ENCODE assay signal across 17 mouse cellular contexts in genomic region chr13:90725053-90725827, GRCm38 (mm10).
DNase-seq lines count a peak whose midpoint lies in the region; ATAC-seq and TF ChIP-seq lines count a peak whose summit lies in the region.
"Had no signal": no experiment of that assay in that cellular context is flagged by ENCODE, and none has a peak within 500 bp of the region (broad histone marks: within the 10 kb centered on the region; RNA-seq: fewer than 3 reads in every experiment).

No protein-coding gene starts in this region.

- no peaks in the 10 kb centered on the region for H3K79me2 ChIP-seq in heart, adult 2 months (replicated peaks; ENCODE audit: control insufficient read depth, insufficient read depth, low read length)

- no peaks in the 10 kb centered on the region for H3K9me3 ChIP-seq in forebrain, embryonic 13.5 days (replicated peaks)
- no peaks in the 10 kb centered on the region for H3K9me3 ChIP-seq in forebrain, embryonic 12.5 days
- H3K9me3 ChIP-seq in heart, embryonic 11.5 days (replicated peaks; ENCODE audit: control insufficient read depth, low read length), result no peaks in the 10 kb centered on the region
- no peaks in the 10 kb centered on the region for H3K9me3 ChIP-seq in lung, postnatal 0 days (ENCODE audit: low read length)
- H3K9me3 ChIP-seq: hindbrain, embryonic 10.5 days; liver, embryonic 12.5 days; midbrain, embryonic 12.5 days; stomach, embryonic 15.5 days had no signal

- no peak overlapping the region for H3K4me3 ChIP-seq in forebrain, embryonic 13.5 days
- no peak overlapping the region for H3K4me3 ChIP-seq in forebrain, embryonic 12.5 days (replicated peaks)
- H3K4me3 ChIP-seq in heart, adult 2 months, result no peak overlapping the region
- H3K4me3 ChIP-seq in heart, embryonic 11.5 days (ENCODE audit: low read depth, low read length), result no peak overlapping the region
- no peak overlapping the region for H3K4me3 ChIP-seq in lung, postnatal 0 days (ENCODE audit: low read depth, low read length)
- H3K4me3 ChIP-seq: hindbrain, embryonic 10.5 days; liver, embryonic 12.5 days; midbrain, embryonic 12.5 days; stomach, embryonic 15.5 days had no signal

- no peak overlapping the region for H3K27ac ChIP-seq in forebrain, embryonic 13.5 days
- H3K27ac ChIP-seq in forebrain, embryonic 12.5 days, result no peak overlapping the region
- H3K27ac ChIP-seq in heart, adult 2 months, result no peak overlapping the region
- no peak overlapping the region for H3K27ac ChIP-seq in heart, embryonic 11.5 days (ENCODE audit: low read depth, low read length)
- no peak overlapping the region for H3K27ac ChIP-seq in lung, postnatal 0 days (ENCODE audit: low read length)
- H3K27ac ChIP-seq: hindbrain, embryonic 10.5 days; hindbrain, postnatal 0 days; liver, embryonic 12.5 days; midbrain, embryonic 12.5 days; stomach, embryonic 15.5 days had no signal

- no peak for TF ChIP-seq CTCF in heart, adult 2 months (IDR thresholded peaks at IDR 0.05)
- TF ChIP-seq CTCF in lung, postnatal 0 days (IDR thresholded peaks at IDR 0.05), result no peak

- no peak overlapping the region for H3K9ac ChIP-seq in forebrain, embryonic 13.5 days
- no peak overlapping the region for H3K9ac ChIP-seq in forebrain, embryonic 12.5 days
- H3K9ac ChIP-seq in heart, adult 2 months (ENCODE audit: low read depth, low read length), result no peak overlapping the region
- no peak overlapping the region for H3K9ac ChIP-seq in heart, embryonic 11.5 days (ENCODE audit: low read depth, low read length)
- no peak overlapping the region for H3K9ac ChIP-seq in lung, postnatal 0 days (replicated peaks; ENCODE audit: low read depth)
- H3K9ac ChIP-seq: liver, embryonic 12.5 days; midbrain, embryonic 12.5 days; stomach, embryonic 15.5 days had no signal

- TF ChIP-seq POLR2A in heart, adult 2 months (IDR thresholded peaks at IDR 0.05; ENCODE audit: insufficient read depth, low read depth, low read length), result no peak

- peak; percentile 2 to 15 for DNase-seq in heart, adult 2 months
- peak; percentile 17 for DNase-seq in lung, postnatal 0 days (ENCODE audit: low spot score)
- no peak for DNase-seq in lung, postnatal 14 days
- DNase-seq in embryo, embryonic 10.5 days (ENCODE audit: low spot score), result no peak
- no peak for DNase-seq in frontal cortex, postnatal 36 days (ENCODE audit: low spot score in 2 of 2)
- DNase-seq: adrenal gland, adult 8-10 months; cerebellum, adult 9-10 months; retina, postnatal 1 day had no signal

- no peaks in the 10 kb centered on the region for H3K27me3 ChIP-seq in forebrain, embryonic 13.5 days
- no peaks in the 10 kb centered on the region for H3K27me3 ChIP-seq in forebrain, embryonic 12.5 days
- no peaks in the 10 kb centered on the region for H3K27me3 ChIP-seq in heart, adult 2 months (ENCODE audit: control insufficient read depth, insufficient read depth, low read length)
- no peaks in the 10 kb centered on the region for H3K27me3 ChIP-seq in heart, embryonic 11.5 days (ENCODE audit: control insufficient read depth, insufficient read depth, low read length)
- H3K27me3 ChIP-seq in lung, postnatal 0 days (replicated peaks; ENCODE audit: insufficient read depth, low read length), result no peaks in the 10 kb centered on the region
- H3K27me3 ChIP-seq: liver, embryonic 12.5 days; midbrain, embryonic 12.5 days; stomach, embryonic 15.5 days had no signal

- 83% methylated on average over 10 of the region's 10 CpGs for WGBS in forebrain, embryonic 13.5 days
- WGBS in forebrain, embryonic 12.5 days, result 90% methylated on average over 10 of the region's 10 CpGs
- WGBS in heart, adult 2 months, result 63% methylated on average over 10 of the region's 10 CpGs
- WGBS in heart, embryonic 11.5 days (ENCODE audit: insufficient replicate concordance), result 71% methylated on average over 10 of the region's 10 CpGs
- WGBS in lung, postnatal 0 days, result 56% methylated on average over 10 of the region's 10 CpGs

- H3K4me1 ChIP-seq in forebrain, embryonic 13.5 days, result no peaks in the 10 kb centered on the region
- peaks cover 6% of the 10 kb centered on the region; the same call in 1 of the 2 replicates for H3K4me1 ChIP-seq in forebrain, embryonic 12.5 days
- no peaks in the 10 kb centered on the region for H3K4me1 ChIP-seq in heart, adult 2 months (ENCODE audit: control insufficient read depth, insufficient read depth, low read length)
- peaks cover 11% of the 10 kb centered on the region; the same call in 1 of the 2 replicates for H3K4me1 ChIP-seq in heart, embryonic 11.5 days (ENCODE audit: control insufficient read depth, insufficient read depth, low read length)
- no peaks in the 10 kb centered on the region for H3K4me1 ChIP-seq in lung, postnatal 0 days (ENCODE audit: insufficient read depth, low read depth, low read length)
- H3K4me1 ChIP-seq: liver, embryonic 12.5 days; stomach, embryonic 15.5 days had no signal

- H3K4me2 ChIP-seq in forebrain, embryonic 13.5 days, result no peak overlapping the region
- no peak overlapping the region for H3K4me2 ChIP-seq in forebrain, embryonic 12.5 days
- H3K4me2 ChIP-seq in heart, embryonic 11.5 days, result no peak overlapping the region
- H3K4me2 ChIP-seq in lung, postnatal 0 days (replicated peaks; ENCODE audit: low read depth, low read length), result no peak overlapping the region
- H3K4me2 ChIP-seq: liver, embryonic 12.5 days; midbrain, embryonic 12.5 days; stomach, embryonic 15.5 days had no signal

- peak; percentile 47; the same call in 1 of the 2 replicates for ATAC-seq in forebrain, embryonic 13.5 days
- ATAC-seq in forebrain, embryonic 12.5 days (ENCODE audit: low FRiP score), result no peak
- ATAC-seq in heart, embryonic 11.5 days (replicated peaks; ENCODE audit: insufficient number of reproducible peaks, low FRiP score, low TSS enrichment), result no peak
- ATAC-seq in lung, postnatal 0 days, result peak; percentile 53
- ATAC-seq: hindbrain, postnatal 0 days; intestine, postnatal 0 days; liver, embryonic 12.5 days had no signal

- no peak for TF ChIP-seq EP300 in heart, adult 2 months (IDR thresholded peaks at IDR 0.05; ENCODE audit: insufficient read depth, low read depth, low read length)
- no peak for TF ChIP-seq EP300 in lung, postnatal 0 days (IDR thresholded peaks at IDR 0.05)

- no peaks in the 10 kb centered on the region for H3K36me3 ChIP-seq in forebrain, embryonic 13.5 days (ENCODE audit: poor library complexity, severe bottlenecking)
- no peaks in the 10 kb centered on the region for H3K36me3 ChIP-seq in forebrain, embryonic 12.5 days (replicated peaks)
- no peaks in the 10 kb centered on the region for H3K36me3 ChIP-seq in heart, adult 2 months (ENCODE audit: control insufficient read depth, insufficient read depth, low read length)
- H3K36me3 ChIP-seq in heart, embryonic 11.5 days (ENCODE audit: control insufficient read depth, insufficient read depth, low read length), result no peaks in the 10 kb centered on the region
- no peaks in the 10 kb centered on the region for H3K36me3 ChIP-seq in lung, postnatal 0 days (ENCODE audit: insufficient read depth, low read length)
- H3K36me3 ChIP-seq: hindbrain, embryonic 10.5 days; liver, embryonic 12.5 days; midbrain, embryonic 12.5 days; stomach, embryonic 15.5 days had no signal

- intact Hi-C loops in heart, adult 2 months (cut with DNase I), result no loop called here

Comparison
In these comparisons a context has a peak if more than half of its experiments do, and no peak if none do; other contexts are left out.
1. ATAC-seq: peak in forebrain, embryonic 13.5 days (single experiment) and lung, postnatal 0 days (single experiment); none in forebrain, embryonic 12.5 days (single experiment) and heart, embryonic 11.5 days (single experiment).
2. DNase-seq: peak in heart, adult 2 months (2 of 2) and lung, postnatal 0 days (single experiment); none in lung, postnatal 14 days (single experiment), embryo, embryonic 10.5 days (single experiment) and frontal cortex, postnatal 36 days (0 of 2).